Mouse (Mus musculus): ENCODE measurements around the gene Nin.

- TF ChIP-seq CTCF (IDR thresholded peaks at IDR 0.05; ENCODE audit: insufficient read depth, low read length) (peak; percentile 14; the same call in 1 of the 2 replicates), POLR2A (IDR thresholded peaks at IDR 0.05; ENCODE audit: borderline replicate concordance, extremely low read depth, low read depth, low read length) (no peak)
Measured at GRCm38 (mm10) chr12:70144637-70145448, 31.3 kb upstream of the Nin start.
